ENCODE assay signal across 16 mouse cellular contexts in genomic region chr5:121145609-121146008, GRCm38 (mm10). TPM values are rescaled to one million over a fixed set of nuclear protein-coding genes. Genes with fewer than 3 reads are reported as not detected.
DNase-seq lines count a peak whose midpoint lies in the region; ATAC-seq and TF ChIP-seq lines count a peak whose summit lies in the region.
"Had no signal": no experiment of that assay in that cellular context is flagged by ENCODE, and none has a peak within 500 bp of the region (broad histone marks: within the 10 kb centered on the region; RNA-seq: fewer than 3 reads in every experiment).

No protein-coding gene starts in this region.

- no peak for TF ChIP-seq CTCF in cerebellum, adult 2 months (IDR thresholded peaks at IDR 0.05; ENCODE audit: borderline replicate concordance, insufficient read depth, low read depth, low read length)

- H3K4me3 ChIP-seq in cerebellum, adult 2 months (replicated peaks; ENCODE audit: insufficient read depth, low read depth, low read length), result no peak overlapping the region
- no peak overlapping the region for H3K4me3 ChIP-seq in hindbrain, embryonic 13.5 days
- no peak overlapping the region for H3K4me3 ChIP-seq in hindbrain, embryonic 11.5 days (ENCODE audit: low read depth, low read length)
- H3K4me3 ChIP-seq in megakaryocyte, embryonic 14.5 days (replicated peaks), result peak overlapping the region; percentile 74
- H3K4me3 ChIP-seq in midbrain, embryonic 15.5 days, result no peak overlapping the region
- H3K4me3 ChIP-seq: limb, embryonic 12.5 days; stomach, embryonic 15.5 days had no signal

- peaks cover 83% of the 10 kb centered on the region for H3K36me3 ChIP-seq in hindbrain, embryonic 13.5 days
- peaks cover 5% of the 10 kb centered on the region; the same call in 1 of the 2 replicates for H3K36me3 ChIP-seq in hindbrain, embryonic 11.5 days (ENCODE audit: control insufficient read depth, insufficient read depth, low read length)
- H3K36me3 ChIP-seq in megakaryocyte, embryonic 14.5 days (replicated peaks; ENCODE audit: low read length), result peaks cover 98% of the 10 kb centered on the region
- H3K36me3 ChIP-seq in midbrain, embryonic 15.5 days (replicated peaks), result peaks cover 21% of the 10 kb centered on the region

- H3K4me2 ChIP-seq in hindbrain, embryonic 13.5 days, result no peak overlapping the region
- no peak overlapping the region for H3K4me2 ChIP-seq in hindbrain, embryonic 11.5 days (replicated peaks; ENCODE audit: low read depth, low read length)
- no peak overlapping the region for H3K4me2 ChIP-seq in midbrain, embryonic 15.5 days
- H3K4me2 ChIP-seq: heart, embryonic 11.5 days; limb, embryonic 12.5 days; stomach, embryonic 15.5 days had no signal

- TF ChIP-seq POLR2A in cerebellum, adult 2 months (IDR thresholded peaks at IDR 0.05; ENCODE audit: borderline replicate concordance, insufficient read depth, low read length), result no peak

- no peaks in the 10 kb centered on the region for H3K27me3 ChIP-seq in cerebellum, adult 2 months (ENCODE audit: control insufficient read depth, insufficient read depth, low read length)
- no peaks in the 10 kb centered on the region for H3K27me3 ChIP-seq in hindbrain, embryonic 13.5 days
- no peaks in the 10 kb centered on the region for H3K27me3 ChIP-seq in hindbrain, embryonic 11.5 days (ENCODE audit: control insufficient read depth, insufficient read depth, low read length)
- no peaks in the 10 kb centered on the region for H3K27me3 ChIP-seq in megakaryocyte, embryonic 14.5 days (replicated peaks)
- H3K27me3 ChIP-seq in midbrain, embryonic 15.5 days (replicated peaks), result no peaks in the 10 kb centered on the region
- H3K27me3 ChIP-seq: limb, embryonic 12.5 days; stomach, embryonic 15.5 days had no signal

- H3K9me3 ChIP-seq in hindbrain, embryonic 13.5 days, result no peaks in the 10 kb centered on the region
- H3K9me3 ChIP-seq in hindbrain, embryonic 11.5 days (ENCODE audit: control insufficient read depth, low read length), result no peaks in the 10 kb centered on the region
- no peaks in the 10 kb centered on the region for H3K9me3 ChIP-seq in megakaryocyte, embryonic 14.5 days
- H3K9me3 ChIP-seq in midbrain, embryonic 15.5 days, result no peaks in the 10 kb centered on the region
- H3K9me3 ChIP-seq: limb, embryonic 12.5 days; stomach, embryonic 15.5 days had no signal

- H3K27ac ChIP-seq in cerebellum, adult 2 months (ENCODE audit: insufficient read depth, low read length), result peak overlapping the region; percentile 51
- H3K27ac ChIP-seq in hindbrain, embryonic 13.5 days, result peak overlapping the region; percentile 53
- no peak overlapping the region for H3K27ac ChIP-seq in hindbrain, embryonic 11.5 days (ENCODE audit: low read depth, low read length)
- peak overlapping the region; percentile 39; the same call in 1 of the 2 replicates for H3K27ac ChIP-seq in midbrain, embryonic 15.5 days
- H3K27ac ChIP-seq: limb, embryonic 12.5 days; stomach, embryonic 15.5 days had no signal

- 0 out of 2 replicates have a peak overlapping the region, but pooled peaks have one; percentile 29 for H3K9ac ChIP-seq in hindbrain, embryonic 13.5 days
- H3K9ac ChIP-seq in hindbrain, embryonic 11.5 days (ENCODE audit: low read depth, low read length), result no peak overlapping the region
- H3K9ac ChIP-seq in midbrain, embryonic 15.5 days, result no peak overlapping the region
- H3K9ac ChIP-seq: limb, embryonic 12.5 days; stomach, embryonic 15.5 days had no signal

- H3K4me1 ChIP-seq in cerebellum, adult 2 months (ENCODE audit: control insufficient read depth, insufficient read depth, low read length), result peaks cover 53% of the 10 kb centered on the region
- peaks cover 43% of the 10 kb centered on the region for H3K4me1 ChIP-seq in hindbrain, embryonic 13.5 days (replicated peaks)
- no peaks in the 10 kb centered on the region for H3K4me1 ChIP-seq in hindbrain, embryonic 11.5 days (replicated peaks; ENCODE audit: control insufficient read depth, insufficient read depth, low read length)
- H3K4me1 ChIP-seq in megakaryocyte, embryonic 14.5 days, result peaks cover 96% of the 10 kb centered on the region
- H3K4me1 ChIP-seq in midbrain, embryonic 15.5 days, result peaks cover 16% of the 10 kb centered on the region
- H3K4me1 ChIP-seq: limb, embryonic 12.5 days; stomach, embryonic 15.5 days had no signal

- no peak for DNase-seq in cerebellum, adult 2 months
- DNase-seq in cerebellum, adult 9-11 months, result no peak
- DNase-seq in hindbrain, embryonic 11.5 days (ENCODE audit: low spot score), result no peak
- no peak for DNase-seq in right cerebral cortex, postnatal 36 days (ENCODE audit: low spot score in 2 of 2)
- DNase-seq: adrenal gland, postnatal 10 days; embryo, embryonic 11 days; lung, postnatal 14 days; retina, postnatal 1 day; spleen, adult 18-20 months had no signal

- 75% methylated on average over 5 of the region's 5 CpGs for WGBS in cerebellum, adult 2 months
- 87% methylated on average over 5 of the region's 5 CpGs for WGBS in hindbrain, embryonic 13.5 days
- 93% methylated on average over 5 of the region's 5 CpGs for WGBS in hindbrain, embryonic 11.5 days
- WGBS in midbrain, embryonic 15.5 days, result 87% methylated on average over 5 of the region's 5 CpGs

- ATAC-seq in hindbrain, embryonic 13.5 days (ENCODE audit: low FRiP score), result no peak
- ATAC-seq in hindbrain, embryonic 11.5 days (ENCODE audit: low FRiP score), result no peak
- ATAC-seq in megakaryocyte, adult 5-6 weeks (ENCODE audit: poor library complexity, severe bottlenecking), result no peak
- ATAC-seq in midbrain, embryonic 15.5 days (replicated peaks), result no peak

RNA-seq across cellular contexts. Expression of gene Ptpn11, which starts 45.6 kb away (rescaled TPM):
- 89.0 and 91.8 TPM in 2 replicates for polyA plus RNA-seq in cerebellum, adult 2 months (2012; rRNA removed)
- 23.1 and 23.6 TPM in 2 replicates for polyA plus RNA-seq in hindbrain, embryonic 13.5 days (2015; fragmentation: Nextera tagmentation; extraction: Ambion mirVana)
- polyA plus RNA-seq in hindbrain, embryonic 11.5 days (2014; fragmentation: Nextera tagmentation; extraction: Ambion mirVana), result 25.0 and 32.4 TPM in 2 replicates
- 45.4 and 67.9 TPM in 2 replicates for polyA plus RNA-seq in megakaryocyte, embryonic 14.5 days (2012; ENCODE audit: insufficient read depth, low replicate concordance)
- 20.1 and 20.2 TPM in 2 replicates for total RNA-seq in megakaryocyte, adult 5-6 weeks (2015)
- 37.8 and 40.9 TPM in 2 replicates for total RNA-seq in megakaryocyte, adult 5-6 weeks (2017)
- 23.7 and 24.7 TPM in 2 replicates for polyA plus RNA-seq in midbrain, embryonic 15.5 days (2015; fragmentation: Nextera tagmentation; extraction: Ambion mirVana)

RNA-seq across cellular contexts. Expression of gene Rpl6, which starts 58.7 kb away (rescaled TPM):
- polyA plus RNA-seq in cerebellum, adult 2 months (2012; rRNA removed), result 363 and 400 TPM in 2 replicates
- 427 and 429 TPM in 2 replicates for polyA plus RNA-seq in hindbrain, embryonic 13.5 days (2015; fragmentation: Nextera tagmentation; extraction: Ambion mirVana)
- polyA plus RNA-seq in hindbrain, embryonic 11.5 days (2014; fragmentation: Nextera tagmentation; extraction: Ambion mirVana), result 619 and 657 TPM in 2 replicates
- polyA plus RNA-seq in megakaryocyte, embryonic 14.5 days (2012; ENCODE audit: insufficient read depth, low replicate concordance), result 95.5 and 547 TPM in 2 replicates
- total RNA-seq in megakaryocyte, adult 5-6 weeks (2015), result 1,545 and 1,566 TPM in 2 replicates
- total RNA-seq in megakaryocyte, adult 5-6 weeks (2017), result 945 and 954 TPM in 2 replicates
- 336 and 343 TPM in 2 replicates for polyA plus RNA-seq in midbrain, embryonic 15.5 days (2015; fragmentation: Nextera tagmentation; extraction: Ambion mirVana)
